Mouse (Mus musculus): ENCODE measurements around the gene Tbl3.

Tbl3 gene

GRCm38 (mm10) chr17:24653967-24654710 lies 53.3 kb downstream of the Tbl3 start:
- DNase-seq (ENCODE audit: low spot score) = peak; percentile 81

GRCm38 (mm10) chr17:24651835-24652234 lies 55.6 kb downstream of the Tbl3 start:
- no peak for DNase-seq (ENCODE audit: low spot score)

GRCm38 (mm10) chr17:24650766-24651165 lies 56.7 kb downstream of the Tbl3 start:
- no peak for DNase-seq (ENCODE audit: low spot score)

GRCm38 (mm10) chr17:24650070-24650616 lies 57.3 kb downstream of the Tbl3 start, which contains the start of gene Slc9a3r2:
Gene Slc9a3r2 (minus strand): TSS chr17:24650327.
- DNase-seq (ENCODE audit: low spot score) = peak; percentile 62

GRCm38 (mm10) chr17:24649581-24650069 lies 57.8 kb downstream of the Tbl3 start:
- DNase-seq (ENCODE audit: low spot score) = peak; percentile 58

GRCm38 (mm10) chr17:24648731-24649377 lies 58.6 kb downstream of the Tbl3 start:
- no peak for DNase-seq (ENCODE audit: low spot score)
